Mouse (Mus musculus): ENCODE results near the gene Dtx4.

DNA sequence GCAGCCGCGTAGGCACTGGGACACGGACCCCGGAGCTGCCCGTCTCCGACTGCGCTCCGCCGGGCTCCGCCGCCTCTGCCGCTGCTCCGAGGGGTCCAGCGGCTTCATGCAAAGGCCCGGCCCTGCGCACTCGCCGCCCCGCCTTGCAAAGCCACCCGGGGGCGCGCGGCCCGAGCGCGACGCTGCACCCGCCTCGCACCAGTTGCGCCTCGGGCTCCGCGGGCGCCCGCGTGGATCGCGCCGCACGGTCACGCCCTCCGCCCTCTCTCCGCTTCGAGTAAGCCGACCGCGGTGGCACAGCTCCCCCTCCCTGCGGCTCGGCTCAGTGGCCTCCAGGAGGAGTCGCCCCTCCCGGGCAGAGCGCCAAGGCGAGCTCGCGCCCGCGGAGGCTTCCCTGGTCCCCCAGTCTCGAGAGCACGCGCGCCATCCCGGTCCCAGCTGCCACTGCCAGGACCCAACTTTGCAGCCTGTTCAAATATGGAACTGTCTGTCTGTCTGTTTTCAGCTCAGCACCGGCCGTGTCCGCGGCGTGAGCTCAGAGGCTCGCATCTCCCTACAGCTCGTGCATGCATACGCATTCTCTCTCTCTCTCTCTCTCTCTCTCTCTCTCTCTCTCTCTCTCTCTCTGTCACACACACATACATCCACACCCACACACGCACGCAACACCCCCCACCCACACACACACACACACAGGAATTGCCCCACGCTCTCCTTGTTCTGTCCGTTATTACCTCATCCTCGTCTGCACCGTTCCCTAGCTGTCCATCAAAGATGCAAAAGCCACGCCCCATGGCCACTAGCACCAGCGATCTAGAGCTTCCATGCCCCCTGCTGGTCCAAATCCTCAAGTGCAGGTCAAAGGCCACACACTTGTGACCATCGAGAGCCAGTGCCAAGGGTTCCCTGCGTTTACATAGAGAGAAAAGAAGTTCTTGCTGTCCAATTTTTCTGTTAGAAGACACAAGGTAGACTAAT lies at the start of gene Dtx4:
- TF ChIP-seq CTCF (conservative IDR thresholded peaks at IDR 0.05 in 1 of 2, IDR thresholded peaks at IDR 0.05 in 1 of 2; ENCODE audit: low read depth in 2 of 2, low read length in 2 of 2): peak; percentile 63 to 96; a peak in 3 of 4 replicates
- no peak; the same call in 1 of the 2 replicates for TF ChIP-seq JUND (conservative IDR thresholded peaks at IDR 0.05; ENCODE audit: low read depth, low read length)
- peak; percentile 54; the same call in 1 of the 2 replicates for TF ChIP-seq POLR2A (IDR thresholded peaks at IDR 0.05; ENCODE audit: low read depth, low read length)
- no peak for TF ChIP-seq RCOR1 (conservative IDR thresholded peaks at IDR 0.05; ENCODE audit: low read depth, low read length)
- no peak for TF ChIP-seq ZKSCAN1 (IDR thresholded peaks at IDR 0.05; ENCODE audit: borderline replicate concordance, low read depth, low read length)
- TF ChIP-seq TCF12 (IDR thresholded peaks at IDR 0.05; ENCODE audit: low read depth, low read length): peak; percentile 55
- TF ChIP-seq MAZ (IDR thresholded peaks at IDR 0.05; ENCODE audit: low read depth, low read length): 0 out of 2 replicates have a peak, but pooled peaks have one; percentile 62
- TF ChIP-seq CHD2 (IDR thresholded peaks at IDR 0.05; ENCODE audit: low read length): no peak
- no peak for TF ChIP-seq EP300 (IDR thresholded peaks at IDR 0.05; ENCODE audit: low read length)
- peak; percentile 30; the same call in 1 of the 2 replicates for TF ChIP-seq MYC (IDR thresholded peaks at IDR 0.05; ENCODE audit: low read depth, low read length)
- peak; percentile 96 for TF ChIP-seq RAD21 (IDR thresholded peaks at IDR 0.05; ENCODE audit: low read depth, low read length)

Data from CH12.LX (cell line).